Mouse (Mus musculus) forebrain, embryonic 14.5 days (tissue): ENCODE measurements around the gene Gm20403. TPM values are rescaled to one million over a fixed set of nuclear protein-coding genes. Genes with fewer than 3 reads are reported as not detected.

Experiments
- ATAC-seq: fragments of 200-750 bp; cut with Nextera tagmentation; 2 replicates; pipeline ENCODE4 v1.8.0; 2017; ENCODE audit warnings: mild to moderate bottlenecking, moderate library complexity
- DNase-seq: peaks from one replicate; pipeline ENCODE4 v3.0.0-alpha.2; 2015; ENCODE audit warnings: low spot score
- H3K27ac ChIP-seq: fragments of 300-500 bp; sonication (generic); 2 replicates; pipeline ENCODE4 v1.5.1; 2014; ENCODE audit warnings: low read depth, mild to moderate bottlenecking, control low read depth, low read length, moderate library complexity
- H3K27me3 ChIP-seq: fragments of 300-500 bp; sonication (generic); replicated peaks from 2 replicates; pipeline ENCODE4 v1.6.1; 2014; ENCODE audit warnings: low read length, control low read depth, mixed read lengths; ENCODE audit not compliant: control insufficient read depth, insufficient read depth
- H3K36me3 ChIP-seq: fragments of 300-500 bp; sonication (generic); 2 replicates; pipeline ENCODE4 v1.6.1; 2014; ENCODE audit warnings: low read length, control low read depth; ENCODE audit not compliant: control insufficient read depth, insufficient read depth
- H3K4me1 ChIP-seq: fragments of 300-500 bp; sonication (generic); 2 replicates; pipeline ENCODE4 v1.6.1; 2014; ENCODE audit warnings: antibody characterized with exemption, low read length, control low read depth; ENCODE audit not compliant: control insufficient read depth, insufficient read depth
- H3K4me2 ChIP-seq: fragments of 300-500 bp; sonication (generic); 2 replicates; pipeline ENCODE4 v1.6.1; 2014; ENCODE audit warnings: mild to moderate bottlenecking, control low read depth, low read length
- H3K4me3 ChIP-seq: fragments of 300-500 bp; sonication (generic); 2 replicates; pipeline ENCODE4 v1.5.1; 2014; ENCODE audit warnings: low read depth, low read length, control low read depth
- H3K9ac ChIP-seq: fragments of 300-500 bp; sonication (generic); 2 replicates; pipeline ENCODE4 v1.6.1; 2014; ENCODE audit warnings: mild to moderate bottlenecking, low read length, control low read depth, moderate library complexity
- H3K9me3 ChIP-seq: fragments of 300-500 bp; sonication (generic); replicated peaks from 2 replicates; pipeline ENCODE4 v1.6.1; 2016; ENCODE audit warnings: low read length, control low read depth, mixed read lengths; ENCODE audit not compliant: control insufficient read depth
- WGBS: fragments of 180-500 bp; shearing (Covaris S2); extraction: QIAGEN DNeasy Blood & Tissue Kit; methylation state at CpG from one replicate; pipeline ENCODE4 v1.1.7; 2014; 5-methylcytosine and 5-hydroxymethylcytosine counted together
- polyA plus RNA-seq: library from polyadenylated mRNA; unstranded; fragments of >200 nt; fragmentation: Nextera tagmentation; extraction: Ambion mirVana; gene quantifications from 2 replicates; pipeline ENCODE4 v1.2.1, GENCODE M21; 2014

The Gm20403 gene
- polyA plus RNA-seq, 1 experiment from 2014 or later: not detected

DNA sequence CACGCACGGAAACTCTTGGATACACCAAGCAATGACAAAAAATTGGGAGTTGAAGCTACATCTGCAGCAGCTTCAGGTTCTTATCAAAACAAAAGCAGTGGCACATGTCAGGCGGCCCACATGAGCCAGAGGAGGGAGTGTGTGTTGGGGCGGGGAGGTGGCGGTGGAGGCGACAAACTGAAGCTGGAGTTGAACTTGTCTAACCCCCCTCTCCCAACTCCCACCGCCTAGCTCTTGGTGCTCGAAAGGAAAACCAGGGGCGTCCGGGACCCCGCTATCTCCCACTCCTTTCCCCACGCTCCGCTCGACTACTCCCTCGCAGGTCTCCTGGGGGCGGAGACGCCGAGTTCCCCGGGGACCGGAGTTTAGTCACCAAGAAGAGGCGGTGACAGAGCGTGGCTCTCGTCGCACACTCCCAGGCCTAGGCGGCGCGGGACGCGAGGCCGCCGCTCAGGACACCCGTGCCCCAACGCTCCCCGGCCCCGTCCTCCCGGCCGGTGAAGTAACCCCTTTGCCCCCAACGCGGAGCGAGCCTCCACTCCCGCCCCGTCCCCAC, 1.6 kb downstream of the Gm20403 start:
- peak overlapping the region; percentile 91 for H3K4me3 ChIP-seq
- H3K4me1 ChIP-seq: peaks cover 2% of the 10 kb centered on the region; the same call in 1 of the 2 replicates
- peak overlapping the region; percentile 82 for H3K4me2 ChIP-seq
- ATAC-seq (peak; percentile 79), DNase-seq (peak; percentile 68)
- H3K27ac ChIP-seq: peak overlapping the region; percentile 86
- under 1% methylated on average over 42 of the region's 42 CpGs for WGBS
- H3K27me3 ChIP-seq: no peaks in the 10 kb centered on the region
- no peaks in the 10 kb centered on the region for H3K9me3 ChIP-seq
- H3K36me3 ChIP-seq: no peaks in the 10 kb centered on the region
- H3K9ac ChIP-seq: peak overlapping the region; percentile 84

DNA sequence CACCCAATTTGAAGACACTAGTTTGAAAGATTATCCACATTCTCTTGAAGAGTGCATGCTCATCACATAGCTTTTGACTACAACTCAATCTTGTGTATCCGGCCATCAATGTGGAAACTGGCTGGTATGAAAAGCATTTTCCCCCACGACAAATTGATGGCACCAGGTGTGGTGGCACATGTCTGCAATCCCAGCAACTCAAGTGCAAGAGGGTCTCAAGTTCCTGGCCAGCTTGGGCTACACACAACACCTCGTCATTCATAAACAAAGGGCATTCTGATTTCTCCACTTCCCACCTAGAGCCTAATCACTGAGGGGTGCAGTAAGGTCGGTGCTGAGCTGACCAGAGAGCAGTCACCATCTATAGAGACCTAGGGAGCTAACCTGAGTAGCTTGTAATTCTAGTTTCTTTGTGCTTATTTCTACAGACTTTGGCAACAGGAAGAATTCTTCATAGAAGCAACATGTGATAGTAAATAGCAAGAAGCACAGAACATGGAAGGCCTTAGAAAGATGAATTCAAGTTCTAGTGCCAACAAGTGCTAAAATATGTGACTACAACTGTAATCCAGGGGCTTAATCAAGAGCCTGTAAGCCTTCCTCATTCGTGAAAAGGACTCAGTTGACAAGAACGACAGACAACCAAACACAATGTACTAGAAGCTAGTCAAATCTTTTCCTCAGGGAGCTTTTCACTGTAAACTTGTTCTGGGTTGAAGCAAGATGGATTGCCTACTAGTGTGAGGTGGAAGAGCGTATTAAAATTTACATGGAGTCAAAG, 3.2 kb downstream of the Gm20403 start:
- H3K9ac ChIP-seq: no peak overlapping the region
- H3K36me3 ChIP-seq: no peaks in the 10 kb centered on the region
- 71% methylated on average over 7 of the region's 7 CpGs for WGBS
- no peak overlapping the region for H3K4me3 ChIP-seq
- DNase-seq (no peak), ATAC-seq (no peak)
- H3K4me2 ChIP-seq: no peak overlapping the region
- no peak overlapping the region for H3K27ac ChIP-seq
- no peaks in the 10 kb centered on the region for H3K27me3 ChIP-seq
- H3K4me1 ChIP-seq: peaks cover 2% of the 10 kb centered on the region; the same call in 1 of the 2 replicates
- H3K9me3 ChIP-seq: no peaks in the 10 kb centered on the region

DNA sequence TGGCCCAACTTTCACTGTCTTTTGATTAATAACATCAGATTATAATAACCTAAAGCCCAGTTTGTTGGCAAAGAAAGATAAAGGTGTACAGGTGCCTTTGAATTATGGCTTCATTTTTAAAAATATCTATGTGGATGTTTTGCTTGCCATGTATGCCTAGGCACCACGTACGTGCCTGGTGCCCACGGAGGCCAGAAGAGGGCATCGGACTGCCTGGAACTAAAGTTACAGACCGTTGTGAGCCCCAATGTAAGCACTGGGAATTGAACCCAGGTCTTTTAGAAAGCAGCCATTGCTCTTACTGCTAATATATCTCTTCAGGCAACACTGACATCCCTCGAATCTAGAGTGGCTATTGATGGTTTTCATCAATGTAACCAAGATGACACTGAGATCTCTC, 4.4 kb downstream of the Gm20403 start:
- Histone ChIP-seq H3K4me1 (peaks cover 2% of the 10 kb centered on the region; the same call in 1 of the 2 replicates), H3K9ac (no peak overlapping the region), H3K36me3 (no peaks in the 10 kb centered on the region), H3K4me3 (no peak overlapping the region), H3K27me3 (no peaks in the 10 kb centered on the region), H3K4me2 (no peak overlapping the region), H3K27ac (no peak overlapping the region), H3K9me3 (no peaks in the 10 kb centered on the region)
- ATAC-seq (no peak), DNase-seq (no peak)
- WGBS: 58% methylated on average over 6 of the region's 6 CpGs

DNA sequence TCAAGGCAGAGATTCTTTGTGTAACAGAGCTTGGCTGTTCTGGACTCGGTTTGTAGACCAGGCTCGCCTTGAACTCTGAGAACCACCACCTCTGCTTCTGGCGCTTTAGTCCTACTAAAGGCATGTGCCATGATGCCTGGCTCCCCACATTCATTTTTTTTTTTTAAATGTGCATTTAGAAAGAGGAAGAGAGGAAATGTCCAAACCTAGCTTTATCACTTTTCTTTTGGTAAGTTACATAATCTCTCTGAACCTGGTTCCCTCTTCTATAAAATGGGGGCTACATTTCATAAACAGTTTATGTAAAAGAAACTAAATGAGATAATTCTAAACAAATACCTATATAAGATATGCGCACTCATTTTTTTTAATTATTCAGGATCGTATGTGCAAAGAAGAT, 5.4 kb downstream of the Gm20403 start:
- no peak overlapping the region for H3K4me2 ChIP-seq

DNA sequence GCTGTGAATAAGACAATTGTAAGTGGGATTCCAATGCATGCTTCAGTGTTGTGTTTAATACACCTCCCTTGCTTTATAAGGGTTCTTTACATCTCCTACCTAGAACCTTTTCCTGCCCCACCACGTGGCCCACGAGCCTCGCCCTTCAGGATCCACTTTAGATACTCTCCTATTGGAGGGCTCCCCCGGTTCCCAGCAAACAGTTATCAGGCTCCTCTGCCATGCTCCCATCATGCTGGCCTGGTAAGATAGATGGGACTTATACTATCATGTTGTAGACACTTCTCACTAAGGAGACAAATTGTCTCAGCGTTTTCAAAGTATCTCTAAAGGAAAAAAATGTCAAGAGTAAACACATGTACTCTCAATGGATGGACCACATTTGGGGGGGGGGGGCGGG, 5.8 kb downstream of the Gm20403 start:
- DNase-seq: no peak
- H3K27ac ChIP-seq: no peak overlapping the region
- no peak overlapping the region for H3K9ac ChIP-seq
- no peak overlapping the region for H3K4me3 ChIP-seq
- no peaks in the 10 kb centered on the region for H3K9me3 ChIP-seq
- WGBS: 72% methylated on average over 6 of the region's 6 CpGs
- H3K4me2 ChIP-seq: no peak overlapping the region
- H3K36me3 ChIP-seq: no peaks in the 10 kb centered on the region
- no peak for ATAC-seq
- H3K4me1 ChIP-seq: peaks cover 2% of the 10 kb centered on the region; the same call in 1 of the 2 replicates
- no peaks in the 10 kb centered on the region for H3K27me3 ChIP-seq

More for the DNA sequence above, 5.4 kb downstream of the Gm20403 start:
- Histone ChIP-seq H3K36me3 (no peaks in the 10 kb centered on the region), H3K9ac (no peak overlapping the region), H3K27me3 (no peaks in the 10 kb centered on the region), H3K4me1 (peaks cover 2% of the 10 kb centered on the region; the same call in 1 of the 2 replicates), H3K4me3 (no peak overlapping the region), H3K9me3 (no peaks in the 10 kb centered on the region), H3K27ac (no peak overlapping the region)
- WGBS: 79% methylated on average over 5 of the region's 5 CpGs
- ATAC-seq (no peak), DNase-seq (no peak)

DNA sequence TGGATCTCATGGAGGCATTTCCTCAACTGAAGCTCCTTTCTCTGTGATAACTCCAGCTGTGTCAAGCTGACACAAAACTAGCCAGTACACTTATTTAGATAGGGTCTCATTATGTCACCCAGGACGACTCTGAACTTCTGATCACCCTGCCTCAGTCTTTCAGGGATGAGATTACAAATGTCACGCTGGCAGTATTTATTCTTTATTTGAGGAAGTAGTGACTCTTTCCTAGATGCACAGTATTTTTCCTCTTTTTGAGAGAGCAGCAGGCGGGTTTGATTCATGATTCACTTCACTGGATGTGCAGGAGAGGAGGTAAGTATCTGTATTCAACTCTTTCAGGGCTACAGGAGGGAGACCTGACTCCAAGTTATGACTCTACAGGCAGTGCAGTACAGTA, 17.3 kb downstream of the Gm20403 start:
- H3K27ac ChIP-seq: no peak overlapping the region
- no peaks in the 10 kb centered on the region for H3K27me3 ChIP-seq
- no peak for DNase-seq
- ATAC-seq: no peak
- H3K4me2 ChIP-seq: no peak overlapping the region
- no peaks in the 10 kb centered on the region for H3K9me3 ChIP-seq
- H3K4me3 ChIP-seq: no peak overlapping the region
- WGBS: 80% methylated on average over 3 of the region's 3 CpGs
- H3K36me3 ChIP-seq: peaks cover 20% of the 10 kb centered on the region
- H3K9ac ChIP-seq: no peak overlapping the region
- no peaks in the 10 kb centered on the region for H3K4me1 ChIP-seq

DNA sequence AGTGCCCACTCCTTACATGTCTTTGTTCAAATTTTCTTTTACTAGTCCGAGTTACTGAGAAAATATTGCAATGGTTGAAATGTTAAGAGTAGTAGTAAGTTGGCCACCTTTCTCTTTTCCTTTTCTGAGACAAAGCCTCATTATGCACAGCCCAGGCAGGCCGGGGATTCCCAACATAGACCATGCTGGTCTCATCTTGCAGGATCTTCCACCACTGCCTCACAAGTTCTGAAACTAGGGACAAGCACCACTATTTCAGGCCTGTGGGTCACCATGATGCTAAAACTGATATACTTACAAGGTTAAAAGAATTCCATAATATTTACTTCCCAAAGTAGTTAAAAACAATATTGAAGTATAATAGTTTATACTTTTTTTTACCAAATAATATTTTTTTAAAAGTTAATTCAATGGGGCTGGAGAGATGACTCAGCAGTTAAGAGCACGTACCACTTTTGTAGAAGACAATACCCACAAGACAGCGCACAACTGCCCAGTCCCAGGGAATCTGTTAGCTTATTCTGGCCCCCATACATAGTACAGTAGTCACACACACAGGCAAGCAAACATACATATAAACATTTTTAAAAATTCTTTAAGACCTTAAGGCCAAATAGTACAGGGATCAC, 20.7 kb downstream of the Gm20403 start:
- no peak overlapping the region for H3K9ac ChIP-seq
- H3K4me2 ChIP-seq: no peak overlapping the region
- ATAC-seq (no peak), DNase-seq (no peak)
- no peak overlapping the region for H3K4me3 ChIP-seq
- 94% methylated on average over 4 of the region's 4 CpGs for WGBS
- no peak overlapping the region for H3K27ac ChIP-seq
- H3K27me3 ChIP-seq: no peaks in the 10 kb centered on the region
- H3K9me3 ChIP-seq: no peaks in the 10 kb centered on the region
- H3K4me1 ChIP-seq: no peaks in the 10 kb centered on the region
- 0 out of 2 replicates have a peak, but pooled peaks cover 9% of the 10 kb centered on the region for H3K36me3 ChIP-seq

DNA sequence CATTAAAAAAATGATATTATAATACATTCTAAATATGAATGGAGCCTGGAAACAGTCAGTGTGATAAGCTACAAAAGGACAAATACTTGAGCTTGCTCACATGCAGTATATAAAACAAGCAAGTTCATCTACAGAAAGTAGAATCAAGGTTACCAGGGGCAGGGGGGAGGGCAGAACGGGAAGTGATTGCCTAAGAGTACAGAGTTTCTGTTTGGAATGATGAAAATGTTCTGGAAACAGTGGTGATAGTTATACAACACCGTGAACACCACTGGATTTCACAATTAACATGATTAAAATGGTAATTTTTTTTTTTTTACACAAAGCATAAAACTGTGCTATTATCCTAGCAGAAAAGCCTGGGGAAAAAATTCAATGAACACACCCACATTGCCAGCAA, 26.8 kb downstream of the Gm20403 start:
- no peaks in the 10 kb centered on the region for H3K27me3 ChIP-seq
- no peaks in the 10 kb centered on the region for H3K9me3 ChIP-seq
- WGBS: 75% methylated on average over 2 of the region's 2 CpGs

DNA sequence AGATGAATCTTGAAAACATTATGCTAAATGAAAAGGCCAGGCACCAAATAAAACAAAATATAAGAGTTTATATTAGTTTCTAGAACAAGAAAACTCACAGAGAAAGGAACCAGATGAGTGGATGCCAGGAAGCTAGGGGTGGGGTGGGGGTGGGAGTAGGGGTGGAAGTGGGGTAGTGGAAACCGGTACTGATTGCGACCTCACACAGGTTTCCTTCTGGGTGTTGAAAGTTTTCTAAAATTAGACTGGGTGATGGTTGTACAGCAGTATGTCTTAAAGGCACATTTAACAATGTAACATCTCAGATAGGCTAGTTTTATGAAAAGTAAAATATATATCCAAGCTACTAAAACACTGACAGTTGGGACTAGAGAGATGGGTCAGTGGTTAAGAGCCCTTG, 29.4 kb downstream of the Gm20403 start:
- Histone ChIP-seq H3K9ac (no peak overlapping the region), H3K9me3 (no peaks in the 10 kb centered on the region), H3K4me3 (no peak overlapping the region), H3K36me3 (peaks cover 9% of the 10 kb centered on the region), H3K4me2 (no peak overlapping the region), H3K27ac (no peak overlapping the region), H3K4me1 (no peaks in the 10 kb centered on the region), H3K27me3 (no peaks in the 10 kb centered on the region)
- DNase-seq (no peak), ATAC-seq (no peak)
- 100% methylated on average over 2 of the region's 2 CpGs for WGBS

More for the DNA sequence above, 26.8 kb downstream of the Gm20403 start:
- DNase-seq (no peak), ATAC-seq (no peak)
- Histone ChIP-seq H3K4me1 (no peaks in the 10 kb centered on the region), H3K27ac (no peak overlapping the region), H3K4me3 (no peak overlapping the region), H3K9ac (no peak overlapping the region), H3K4me2 (no peak overlapping the region), H3K36me3 (0 out of 2 replicates have a peak, but pooled peaks cover 3% of the 10 kb centered on the region)
